Mouse (Mus musculus) MN1 (cell line): ENCODE results near the gene Serinc3.
"Not testable (repeated sequence)": the region's sequence is repeated elsewhere in the genome, so short reads cannot be mapped to it uniquely, and the experiment has no call there.

Experiments used
- DNase-seq: peaks from one replicate; pipeline ENCODE4 v3.0.0-alpha.2; 2016; ENCODE audit warnings: low spot score

Gene Serinc3

GRCm38 (mm10) chr2:163631223-163631622 is 13.7 kb downstream of the Serinc3 start:
- no peak for DNase-seq

- DNase-seq: not testable (repeated sequence)
Observed at GRCm38 (mm10) chr2:163621401-163621800, 23.5 kb downstream of the Serinc3 start.

- no peak for DNase-seq
Observed at GRCm38 (mm10) chr2:163620451-163620850, 24.5 kb downstream of the Serinc3 start.

- no peak for DNase-seq
Observed at GRCm38 (mm10) chr2:163617874-163618273, 27.1 kb downstream of the Serinc3 start.

- DNase-seq: no peak
Observed at GRCm38 (mm10) chr2:163617232-163617863, 27.6 kb downstream of the Serinc3 start.

GRCm38 (mm10) chr2:163616652-163617227 is 28.2 kb downstream of the Serinc3 start:
- no peak for DNase-seq

- no peak for DNase-seq
Observed at GRCm38 (mm10) chr2:163615906-163616651, 28.9 kb downstream of the Serinc3 start.

GRCm38 (mm10) chr2:163615401-163615800 is 29.5 kb downstream of the Serinc3 start:
- DNase-seq: no peak

GRCm38 (mm10) chr2:163613990-163614389 is 30.9 kb downstream of the Serinc3 start:
- DNase-seq: no peak

- DNase-seq: no peak
Observed at GRCm38 (mm10) chr2:163613206-163613605, 31.7 kb downstream of the Serinc3 start.

GRCm38 (mm10) chr2:163611176-163611575 is 33.8 kb downstream of the Serinc3 start:
- DNase-seq: no peak

GRCm38 (mm10) chr2:163609281-163609975 is 35.5 kb downstream of the Serinc3 start:
- DNase-seq: no peak

GRCm38 (mm10) chr2:163608008-163608407 is 36.9 kb downstream of the Serinc3 start:
- no peak for DNase-seq

GRCm38 (mm10) chr2:163606161-163606560 is 38.8 kb downstream of the Serinc3 start:
- no peak for DNase-seq

GRCm38 (mm10) chr2:163602101-163602971 is 42.6 kb downstream of the Serinc3 start, which contains the start of gene Ttpal:
Gene Ttpal (plus strand): TSS chr2:163602314.
- peak; percentile 95 for DNase-seq

- DNase-seq: no peak
Observed at GRCm38 (mm10) chr2:163601712-163602100, 43.2 kb downstream of the Serinc3 start.

- no peak for DNase-seq
Observed at GRCm38 (mm10) chr2:163601066-163601465, 43.9 kb downstream of the Serinc3 start.

- DNase-seq: peak; percentile 71
Observed at GRCm38 (mm10) chr2:163599226-163599625, 45.7 kb downstream of the Serinc3 start.

GRCm38 (mm10) chr2:163597661-163598060 is 47.3 kb downstream of the Serinc3 start:
- peak; percentile 49 for DNase-seq

- no peak for DNase-seq
Observed at GRCm38 (mm10) chr2:163596873-163597155, 48.1 kb downstream of the Serinc3 start.

- no peak for DNase-seq
Observed at GRCm38 (mm10) chr2:163596057-163596872, 48.7 kb downstream of the Serinc3 start.
